Mouse (Mus musculus): ENCODE results near the gene Gm14440. TPM values are rescaled to one million over a fixed set of nuclear protein-coding genes. Genes with fewer than 3 reads are reported as not detected.
"Not testable (repeated sequence)": the region's sequence is repeated elsewhere in the genome, so short reads cannot be mapped to it uniquely, and the experiment has no call there.

Gene Gm14440
- polyA plus RNA-seq (2014; fragmentation: Nextera tagmentation; extraction: Ambion mirVana) = 7.5 TPM in 1 of 2 replicates, not detected in the other

DNA sequence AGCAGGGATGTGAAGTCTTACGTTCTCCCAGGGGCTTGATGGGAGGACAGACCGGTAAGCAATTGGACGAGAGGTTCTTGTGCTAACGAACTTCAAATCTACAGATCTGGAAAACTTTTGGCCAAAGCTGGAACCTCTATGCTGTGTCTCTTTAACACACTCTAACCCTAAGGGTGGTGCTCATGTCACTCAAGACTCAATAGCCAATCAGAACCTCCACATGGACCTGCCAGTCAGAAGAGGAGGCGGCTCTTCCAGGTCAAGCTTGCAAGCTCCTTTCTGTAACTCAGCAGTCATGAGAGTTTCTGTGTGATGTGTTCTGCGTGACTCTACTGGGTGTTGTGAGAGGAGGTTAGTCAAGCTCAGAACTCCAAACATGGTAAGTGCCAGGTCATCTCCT lies at the start of gene Gm14440:
Gene Gm14440 (plus strand): TSS at position 301 of the 400 bp plus-strand sequence.
- not testable (repeated sequence) for H3K4me2 ChIP-seq (replicated peaks; ENCODE audit: low read depth, low read length); ATAC-seq (ENCODE audit: insufficient number of reproducible peaks, insufficient read depth, low FRiP score, low read depth); H3K9ac ChIP-seq (replicated peaks; ENCODE audit: low read depth, low read length); H3K27ac ChIP-seq (ENCODE audit: low read length); H3K4me3 ChIP-seq (ENCODE audit: low read depth, low read length); H3K4me1 ChIP-seq (ENCODE audit: control insufficient read depth, insufficient read depth, low read length); H3K27me3 ChIP-seq (ENCODE audit: control insufficient read depth, insufficient read depth, low read length); H3K36me3 ChIP-seq (ENCODE audit: control insufficient read depth, insufficient read depth, low read length); H3K9me3 ChIP-seq (ENCODE audit: control insufficient read depth, low read depth, low read length)
- WGBS = no CpG with 5 or more reads among the region's 6 CpGs

Other genes starting within 250 kb of the Gm14440 start
- gene Gm14393, start 207.3 kb upstream of the Gm14440 start, polyA plus RNA-seq (2014; fragmentation: Nextera tagmentation; extraction: Ambion mirVana) = 0.91 and 0.97 TPM in 2 replicates
- gene Gm14399, start 133.1 kb upstream of the Gm14440 start, polyA plus RNA-seq (2014; fragmentation: Nextera tagmentation; extraction: Ambion mirVana) = 8.1 and 9.6 TPM in 2 replicates
- 1.0 and 2.2 TPM in 2 replicates for gene Gm14443, start 99.3 kb upstream of the Gm14440 start, polyA plus RNA-seq (2014; fragmentation: Nextera tagmentation; extraction: Ambion mirVana)
- gene Gm14391, start 68.2 kb upstream of the Gm14440 start, polyA plus RNA-seq (2014; fragmentation: Nextera tagmentation; extraction: Ambion mirVana) = 10.8 and 12.4 TPM in 2 replicates
- 26.3 and 30.6 TPM in 2 replicates for gene Gm4631, start 63.1 kb downstream of the Gm14440 start, polyA plus RNA-seq (2014; fragmentation: Nextera tagmentation; extraction: Ambion mirVana)
- gene Zfp968, start 97.3 kb downstream of the Gm14440 start, polyA plus RNA-seq (2014; fragmentation: Nextera tagmentation; extraction: Ambion mirVana) = 6.6 and 12.3 TPM in 2 replicates
- 15.3 and 18.1 TPM in 2 replicates for gene Gm4724, start 160.7 kb downstream of the Gm14440 start, polyA plus RNA-seq (2014; fragmentation: Nextera tagmentation; extraction: Ambion mirVana)
- gene Zfp965, start 194.9 kb downstream of the Gm14440 start, polyA plus RNA-seq (2014; fragmentation: Nextera tagmentation; extraction: Ambion mirVana) = 7.3 and 9.1 TPM in 2 replicates

Data from stomach, embryonic 14.5 days (tissue).